In the genomic region with DNA sequence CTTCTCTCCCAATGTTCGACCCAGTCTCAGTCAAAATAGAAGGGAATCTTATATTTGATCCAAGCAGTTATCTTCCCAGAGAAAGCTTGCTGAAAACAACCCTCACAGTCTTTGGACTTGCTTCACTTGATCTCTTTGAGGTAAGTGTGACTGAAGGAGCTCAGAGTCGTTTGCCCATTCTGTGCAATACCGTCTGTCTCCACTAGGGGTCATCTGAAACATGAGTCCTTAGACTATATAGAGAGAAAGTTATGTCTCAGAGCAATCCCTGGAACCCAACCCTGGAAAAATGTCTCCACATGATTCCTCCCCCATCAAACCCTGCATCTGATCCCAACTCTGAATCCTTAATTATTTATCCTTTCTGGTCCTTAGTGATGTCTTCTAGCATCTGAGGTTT, we compare ENCODE assay signal across 8 mouse cellular contexts. TPM values are rescaled to one million over a fixed set of nuclear protein-coding genes. Genes with fewer than 3 reads are reported as not detected.
DNase-seq lines count a peak whose midpoint lies in the region; ATAC-seq and TF ChIP-seq lines count a peak whose summit lies in the region.

No protein-coding gene starts in this region.

- peak; percentile 68 for TF ChIP-seq RAD21 in MEL (IDR thresholded peaks at IDR 0.05; ENCODE audit: low read depth, low read length)

- H3K27ac ChIP-seq in liver, embryonic 12.5 days = no peak overlapping the region
- no peak overlapping the region for H3K27ac ChIP-seq in MEL (ENCODE audit: control insufficient read depth, low read depth, low read length)
- H3K27ac ChIP-seq in forebrain, embryonic 12.5 days = no peak overlapping the region

- no peak overlapping the region for H3K4me3 ChIP-seq in liver, embryonic 12.5 days
- H3K4me3 ChIP-seq in MEL (ENCODE audit: control insufficient read depth in 1 of 2, insufficient read depth in 1 of 2, low read depth in 2 of 2, low read length in 2 of 2) = no peak overlapping the region
- no peak overlapping the region for H3K4me3 ChIP-seq in forebrain, embryonic 12.5 days (replicated peaks)

- peaks cover 6% of the 10 kb centered on the region; the same call in 1 of the 2 replicates for H3K36me3 ChIP-seq in liver, embryonic 12.5 days
- no peaks in the 10 kb centered on the region for H3K36me3 ChIP-seq in MEL (ENCODE audit: control insufficient read depth in 1 of 2, insufficient read depth in 2 of 2, low read length in 2 of 2)
- H3K36me3 ChIP-seq in forebrain, embryonic 12.5 days (replicated peaks) = no peaks in the 10 kb centered on the region

- no peak for ATAC-seq in liver, embryonic 12.5 days
- 0 out of 2 replicates have a peak, but pooled peaks have one; percentile 20 for ATAC-seq in forebrain, embryonic 12.5 days (ENCODE audit: low FRiP score)
- ATAC-seq in monocyte, adult 5-6 weeks (replicated peaks; ENCODE audit: insufficient number of reproducible peaks, low FRiP score, low TSS enrichment, poor library complexity, severe bottlenecking) = no peak

- no peaks in the 10 kb centered on the region for H3K9me3 ChIP-seq in liver, embryonic 12.5 days (replicated peaks)
- H3K9me3 ChIP-seq in MEL (replicated peaks; ENCODE audit: insufficient read depth, low read length) = no peaks in the 10 kb centered on the region
- no peaks in the 10 kb centered on the region for H3K9me3 ChIP-seq in forebrain, embryonic 12.5 days

- WGBS in liver, embryonic 12.5 days (ENCODE audit: insufficient replicate concordance) = 8% methylated on average over 3 of the region's 3 CpGs
- WGBS in forebrain, embryonic 12.5 days = 10% methylated on average over 3 of the region's 3 CpGs

- no peaks in the 10 kb centered on the region for H3K27me3 ChIP-seq in liver, embryonic 12.5 days (replicated peaks)
- H3K27me3 ChIP-seq in MEL (ENCODE audit: control insufficient read depth in 1 of 2, insufficient read depth in 2 of 2, low read length in 2 of 2) = no peaks in the 10 kb centered on the region; a peak in 1 of 4 replicates
- no peaks in the 10 kb centered on the region for H3K27me3 ChIP-seq in forebrain, embryonic 12.5 days

- no peak for TF ChIP-seq POLR2A in MEL (IDR thresholded peaks at IDR 0.05; ENCODE audit: control insufficient read depth in 1 of 2, insufficient read depth in 1 of 2, low read depth in 1 of 2, low read length in 2 of 2, poor library complexity in 1 of 2)

- no peak for TF ChIP-seq EP300 in MEL (IDR thresholded peaks at IDR 0.05; ENCODE audit: low read depth in 1 of 2, low read length in 2 of 2)

- no peak overlapping the region for H3K9ac ChIP-seq in liver, embryonic 12.5 days
- no peak overlapping the region for H3K9ac ChIP-seq in MEL (ENCODE audit: control insufficient read depth, low read depth, low read length, poor library complexity, severe bottlenecking)
- no peak overlapping the region for H3K9ac ChIP-seq in forebrain, embryonic 12.5 days

- no peak overlapping the region for H3K4me2 ChIP-seq in liver, embryonic 12.5 days
- no peak overlapping the region for H3K4me2 ChIP-seq in forebrain, embryonic 12.5 days

- peak; percentile 53 for DNase-seq in liver
- DNase-seq in MEL (ENCODE audit: low read depth, low spot score) = peak; percentile 74
- peak; percentile 64 for DNase-seq in adrenal gland, postnatal 14 days
- peak; percentile 60 to 69 for DNase-seq in kidney, postnatal 4 days
- peak; percentile 1 to 10 for DNase-seq in natural killer cell, adult 2 months (ENCODE audit: low spot score in 2 of 2)

- H3K79me2 ChIP-seq in MEL (ENCODE audit: control insufficient read depth, insufficient read depth, low read length, poor library complexity) = no peaks in the 10 kb centered on the region

- no peaks in the 10 kb centered on the region for H3K4me1 ChIP-seq in liver, embryonic 12.5 days
- H3K4me1 ChIP-seq in MEL (ENCODE audit: control insufficient read depth in 1 of 2, insufficient read depth in 2 of 2, low read length in 2 of 2) = no peaks in the 10 kb centered on the region
- no peaks in the 10 kb centered on the region for H3K4me1 ChIP-seq in forebrain, embryonic 12.5 days

- peak; percentile 38 to 89 (median 82) for TF ChIP-seq CTCF in MEL (IDR thresholded peaks at IDR 0.05 in 2 of 3, conservative IDR thresholded peaks at IDR 0.05 in 1 of 3; ENCODE audit: control insufficient read depth in 1 of 3, insufficient read depth in 1 of 3, low read depth in 2 of 3, low read length in 3 of 3, poor library complexity in 1 of 3, severe bottlenecking in 1 of 3)

TF ChIP-seq in MEL, 35 proteins besides CTCF, POLR2A, EP300 and RAD21:
- TF ChIP-seq ZC3H11A (IDR thresholded peaks at IDR 0.05; ENCODE audit: low read depth, low read length) = peak; percentile 58
- no peak for TF ChIP-seq SIN3A (IDR thresholded peaks at IDR 0.05; ENCODE audit: low read length)
- peak; percentile 90 for TF ChIP-seq SMC3 (IDR thresholded peaks at IDR 0.05; ENCODE audit: low read depth, low read length)
- TF ChIP-seq ZNF384 (IDR thresholded peaks at IDR 0.05; ENCODE audit: low read depth, low read length) = no peak

RNA-seq across cellular contexts. Expression of a gene that starts 13.4 kb away (rescaled TPM):
- 64.5 and 69.2 TPM in 2 replicates for polyA plus RNA-seq in liver, embryonic 12.5 days (2016; fragmentation: Nextera tagmentation; extraction: Ambion mirVana)
- not detected in 2 replicates for total RNA-seq in MEL (2012; rRNA removed)
- not detected for polyA plus RNA-seq in MEL (2012; ENCODE audit: insufficient read depth in 1 of 2, insufficient read length in 2 of 2, low read depth in 1 of 2, low replicate concordance in 2 of 2, missing spikeins in 1 of 2)
- 21.4 and 393 TPM in 2 replicates for total RNA-seq in adrenal gland, postnatal 14 days (2021)
- not detected in 2 replicates for polyA plus RNA-seq in forebrain, embryonic 12.5 days (2016; fragmentation: Nextera tagmentation; extraction: Ambion mirVana)
- not detected in 3 replicates for total RNA-seq in monocyte, adult 5-6 weeks (2017)

Comparison
In these comparisons a context has a peak if more than half of its experiments do, and no peak if none do; other contexts are left out.
1. DNase-seq: peak in every context shown above with its lines; median percentile 74 in MEL; 64 in kidney, postnatal 4 days; 64 in adrenal gland, postnatal 14 days; 53 in liver; 6 in natural killer cell, adult 2 months.
2. RNA of a gene that starts 13.4 kb away (total RNA-seq): 21.4 to 393 TPM in adrenal gland, postnatal 14 days; not detected in MEL and not detected in monocyte, adult 5-6 weeks; every median in the first group is over 10 times any median in the second.